Mouse (Mus musculus): ENCODE results near the gene 0610010K14Rik. TPM values are rescaled to one million over a fixed set of nuclear protein-coding genes. Genes with fewer than 3 reads are reported as not detected.

Gene 0610010K14Rik
- 79.0 and 80.9 TPM in 2 replicates for polyA plus RNA-seq (2012; rRNA removed)

GRCm38 (mm10) chr11:70237457-70238167 lies at the start of gene 0610010K14Rik:
0610010K14Rik (minus strand) TSS chr11:70237914.
- under 1% methylated on average over 70 of the region's 70 CpGs for WGBS
- Histone ChIP-seq H3K4me3 (replicated peaks; ENCODE audit: extremely low read depth, low read depth, low read length) (peak within 1 kb of the TSS; percentile 97), H3K4me1 (ENCODE audit: control insufficient read depth, insufficient read depth, low read length) (peaks cover 10% of the 10 kb centered on the region)
- TF ChIP-seq POLR2A (IDR thresholded peaks at IDR 0.05; ENCODE audit: borderline replicate concordance, extremely low read depth, low read depth, low read length) (peak; percentile 92), CTCF (IDR thresholded peaks at IDR 0.05; ENCODE audit: insufficient read depth, low read length) (no peak)
- peak; percentile 99 for DNase-seq

GRCm38 (mm10) chr11:70285686-70286085 lies 48.0 kb upstream of the 0610010K14Rik start:
- no peak for DNase-seq
- peaks cover under 1% of the 10 kb centered on the region; the same call in 1 of the 2 replicates for H3K4me1 ChIP-seq (ENCODE audit: control insufficient read depth, insufficient read depth, low read length)
- TF ChIP-seq POLR2A (IDR thresholded peaks at IDR 0.05; ENCODE audit: borderline replicate concordance, extremely low read depth, low read depth, low read length) (no peak), CTCF (IDR thresholded peaks at IDR 0.05; ENCODE audit: insufficient read depth, low read length) (no peak)
- 66% methylated on average over 5 of the region's 5 CpGs for WGBS
- no peak overlapping the region for H3K4me3 ChIP-seq (replicated peaks; ENCODE audit: extremely low read depth, low read depth, low read length)

GRCm38 (mm10) chr11:70284757-70285156 lies 47.0 kb upstream of the 0610010K14Rik start:
- no peak for DNase-seq
- WGBS: 45% methylated on average over 3 of the region's 3 CpGs
- no peak overlapping the region for H3K4me3 ChIP-seq (replicated peaks; ENCODE audit: extremely low read depth, low read depth, low read length)
- H3K4me1 ChIP-seq (ENCODE audit: control insufficient read depth, insufficient read depth, low read length): peaks cover 8% of the 10 kb centered on the region
- TF ChIP-seq POLR2A (IDR thresholded peaks at IDR 0.05; ENCODE audit: borderline replicate concordance, extremely low read depth, low read depth, low read length) (no peak), CTCF (IDR thresholded peaks at IDR 0.05; ENCODE audit: insufficient read depth, low read length) (no peak)

- no peak for DNase-seq
- TF ChIP-seq CTCF (IDR thresholded peaks at IDR 0.05; ENCODE audit: insufficient read depth, low read length): no peak
- no peak for TF ChIP-seq POLR2A (IDR thresholded peaks at IDR 0.05; ENCODE audit: borderline replicate concordance, extremely low read depth, low read depth, low read length)
- Histone ChIP-seq H3K4me1 (ENCODE audit: control insufficient read depth, insufficient read depth, low read length) (peaks cover 9% of the 10 kb centered on the region), H3K4me3 (replicated peaks; ENCODE audit: extremely low read depth, low read depth, low read length) (no peak overlapping the region)
- 63% methylated on average over 4 of the region's 4 CpGs for WGBS
These were observed 46.0 kb upstream of the 0610010K14Rik start for GRCm38 (mm10) chr11:70283666-70284065.

- 29% methylated on average over 3 of the region's 3 CpGs for WGBS
- no peak for TF ChIP-seq CTCF (IDR thresholded peaks at IDR 0.05; ENCODE audit: insufficient read depth, low read length)
- no peak for TF ChIP-seq POLR2A (IDR thresholded peaks at IDR 0.05; ENCODE audit: borderline replicate concordance, extremely low read depth, low read depth, low read length)
- DNase-seq: peak; percentile 46
- Histone ChIP-seq H3K4me3 (replicated peaks; ENCODE audit: extremely low read depth, low read depth, low read length) (no peak overlapping the region), H3K4me1 (ENCODE audit: control insufficient read depth, insufficient read depth, low read length) (peaks cover 9% of the 10 kb centered on the region)
These were observed 42.7 kb upstream of the 0610010K14Rik start for GRCm38 (mm10) chr11:70280441-70280840.

GRCm38 (mm10) chr11:70278961-70279360 lies 41.2 kb upstream of the 0610010K14Rik start:
- WGBS: 86% methylated on average over 3 of the region's 3 CpGs
- no peak for DNase-seq
- TF ChIP-seq POLR2A (IDR thresholded peaks at IDR 0.05; ENCODE audit: borderline replicate concordance, extremely low read depth, low read depth, low read length): no peak
- no peak for TF ChIP-seq CTCF (IDR thresholded peaks at IDR 0.05; ENCODE audit: insufficient read depth, low read length)
- no peak overlapping the region for H3K4me3 ChIP-seq (replicated peaks; ENCODE audit: extremely low read depth, low read depth, low read length)
- H3K4me1 ChIP-seq (ENCODE audit: control insufficient read depth, insufficient read depth, low read length): peaks cover 9% of the 10 kb centered on the region

GRCm38 (mm10) chr11:70271641-70272040 lies 33.9 kb upstream of the 0610010K14Rik start:
- no peak overlapping the region for H3K4me3 ChIP-seq (replicated peaks; ENCODE audit: extremely low read depth, low read depth, low read length)
- TF ChIP-seq CTCF (IDR thresholded peaks at IDR 0.05; ENCODE audit: insufficient read depth, low read length) (no peak), POLR2A (IDR thresholded peaks at IDR 0.05; ENCODE audit: borderline replicate concordance, extremely low read depth, low read depth, low read length) (no peak)
- H3K4me1 ChIP-seq (ENCODE audit: control insufficient read depth, insufficient read depth, low read length): 0 out of 2 replicates have a peak, but pooled peaks cover 2% of the 10 kb centered on the region
- DNase-seq: no peak
- WGBS: 71% methylated on average over 7 of the region's 7 CpGs

GRCm38 (mm10) chr11:70266405-70266804 lies 28.7 kb upstream of the 0610010K14Rik start:
- no peak for TF ChIP-seq CTCF (IDR thresholded peaks at IDR 0.05; ENCODE audit: insufficient read depth, low read length)
- 31% methylated on average over 1 of the region's 1 CpGs for WGBS
- Histone ChIP-seq H3K4me3 (replicated peaks; ENCODE audit: extremely low read depth, low read depth, low read length) (no peak overlapping the region), H3K4me1 (ENCODE audit: control insufficient read depth, insufficient read depth, low read length) (peaks cover 4% of the 10 kb centered on the region; the same call in 1 of the 2 replicates)
- DNase-seq: no peak

- peaks cover 4% of the 10 kb centered on the region; the same call in 1 of the 2 replicates for H3K4me1 ChIP-seq (ENCODE audit: control insufficient read depth, insufficient read depth, low read length)
- 61% methylated on average over 4 of the region's 4 CpGs for WGBS
- DNase-seq: no peak
- H3K4me3 ChIP-seq (replicated peaks; ENCODE audit: extremely low read depth, low read depth, low read length): no peak overlapping the region
- no peak for TF ChIP-seq CTCF (IDR thresholded peaks at IDR 0.05; ENCODE audit: insufficient read depth, low read length)
- TF ChIP-seq POLR2A (IDR thresholded peaks at IDR 0.05; ENCODE audit: borderline replicate concordance, extremely low read depth, low read depth, low read length): no peak
These were observed 28.1 kb upstream of the 0610010K14Rik start for GRCm38 (mm10) chr11:70265819-70266218.

GRCm38 (mm10) chr11:70265252-70265651 lies 27.5 kb upstream of the 0610010K14Rik start:
- WGBS: 36% methylated on average over 3 of the region's 3 CpGs
- TF ChIP-seq POLR2A (IDR thresholded peaks at IDR 0.05; ENCODE audit: borderline replicate concordance, extremely low read depth, low read depth, low read length) (no peak), CTCF (IDR thresholded peaks at IDR 0.05; ENCODE audit: insufficient read depth, low read length) (no peak)
- no peak for DNase-seq
- Histone ChIP-seq H3K4me3 (replicated peaks; ENCODE audit: extremely low read depth, low read depth, low read length) (no peak overlapping the region), H3K4me1 (ENCODE audit: control insufficient read depth, insufficient read depth, low read length) (peaks cover 4% of the 10 kb centered on the region; the same call in 1 of the 2 replicates)
